Mouse (Mus musculus) forebrain, embryonic 14.5 days (tissue): Measurements from ENCODE around the gene Scgb2a2. TPM values are rescaled to one million over a fixed set of nuclear protein-coding genes. Genes with fewer than 3 reads are reported as not detected.
"Not testable (repeated sequence)": the region's sequence is repeated elsewhere in the genome, so short reads cannot be mapped to it uniquely, and the experiment has no call there.

Experiments used
- ATAC-seq: fragments of 200-750 bp; cut with Nextera tagmentation; 2 replicates; pipeline ENCODE4 v1.8.0; 2017; ENCODE audit warnings: mild to moderate bottlenecking, moderate library complexity
- DNase-seq: peaks from one replicate; pipeline ENCODE4 v3.0.0-alpha.2; 2015; ENCODE audit warnings: low spot score
- H3K27ac ChIP-seq: fragments of 300-500 bp; sonication (generic); 2 replicates; pipeline ENCODE4 v1.5.1; 2014; ENCODE audit warnings: low read depth, mild to moderate bottlenecking, control low read depth, low read length, moderate library complexity
- H3K27me3 ChIP-seq: fragments of 300-500 bp; sonication (generic); replicated peaks from 2 replicates; pipeline ENCODE4 v1.6.1; 2014; ENCODE audit warnings: low read length, control low read depth, mixed read lengths; ENCODE audit not compliant: control insufficient read depth, insufficient read depth
- H3K36me3 ChIP-seq: fragments of 300-500 bp; sonication (generic); 2 replicates; pipeline ENCODE4 v1.6.1; 2014; ENCODE audit warnings: low read length, control low read depth; ENCODE audit not compliant: control insufficient read depth, insufficient read depth
- H3K4me1 ChIP-seq: fragments of 300-500 bp; sonication (generic); 2 replicates; pipeline ENCODE4 v1.6.1; 2014; ENCODE audit warnings: antibody characterized with exemption, low read length, control low read depth; ENCODE audit not compliant: control insufficient read depth, insufficient read depth
- H3K4me2 ChIP-seq: fragments of 300-500 bp; sonication (generic); 2 replicates; pipeline ENCODE4 v1.6.1; 2014; ENCODE audit warnings: mild to moderate bottlenecking, control low read depth, low read length
- H3K4me3 ChIP-seq: fragments of 300-500 bp; sonication (generic); 2 replicates; pipeline ENCODE4 v1.5.1; 2014; ENCODE audit warnings: low read depth, low read length, control low read depth
- H3K9ac ChIP-seq: fragments of 300-500 bp; sonication (generic); 2 replicates; pipeline ENCODE4 v1.6.1; 2014; ENCODE audit warnings: mild to moderate bottlenecking, low read length, control low read depth, moderate library complexity
- H3K9me3 ChIP-seq: fragments of 300-500 bp; sonication (generic); replicated peaks from 2 replicates; pipeline ENCODE4 v1.6.1; 2016; ENCODE audit warnings: low read length, control low read depth, mixed read lengths; ENCODE audit not compliant: control insufficient read depth
- WGBS: fragments of 180-500 bp; shearing (Covaris S2); extraction: QIAGEN DNeasy Blood & Tissue Kit; methylation state at CpG from one replicate; pipeline ENCODE4 v1.1.7; 2014; 5-methylcytosine and 5-hydroxymethylcytosine counted together
- microRNA-seq: library from miRNA; unstranded; fragments of <30 nt; microRNA quantifications from one replicate; pipeline ENCODE4, GENCODE M21; 2016
- polyA plus RNA-seq: library from polyadenylated mRNA; unstranded; fragments of >200 nt; fragmentation: Nextera tagmentation; extraction: Ambion mirVana; gene quantifications from 2 replicates; pipeline ENCODE4 v1.2.1, GENCODE M21; 2014

The Scgb2a2 gene
- polyA plus RNA-seq, 1 experiment from 2014 or later, result not detected

DNA sequence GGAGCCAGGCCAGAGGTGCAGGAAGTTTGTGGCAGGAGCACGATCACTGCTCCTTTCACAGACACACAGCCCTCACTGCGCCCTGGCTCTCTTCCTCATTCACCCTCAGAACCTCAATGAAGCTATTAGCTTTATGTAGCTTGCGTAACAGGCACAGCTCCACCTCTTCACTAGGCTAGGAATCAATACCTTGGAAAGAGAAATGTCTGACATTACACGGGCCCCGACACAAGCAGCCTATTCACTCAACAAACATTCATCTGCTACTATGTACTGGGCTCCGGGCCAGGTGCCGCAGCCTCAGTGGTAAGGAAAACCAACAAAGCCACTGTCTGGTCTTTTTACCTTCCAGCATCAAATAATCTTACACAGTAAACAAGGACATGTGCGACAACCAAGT is 39.4 kb downstream of the Scgb2a2 start:
- Histone ChIP-seq H3K9me3 (no peaks in the 10 kb centered on the region), H3K4me2 (no peak overlapping the region), H3K27ac (no peak overlapping the region), H3K27me3 (no peaks in the 10 kb centered on the region), H3K9ac (no peak overlapping the region), H3K4me3 (no peak overlapping the region), H3K36me3 (peaks cover 66% of the 10 kb centered on the region), H3K4me1 (no peaks in the 10 kb centered on the region)
- DNase-seq, result no peak
- 78% methylated on average over 8 of the region's 8 CpGs for WGBS
- no peak for ATAC-seq

GRCm38 (mm10) chr19:9896067-9896466 is 48.7 kb downstream of the Scgb2a2 start:
- Histone ChIP-seq H3K27ac (no peak overlapping the region), H3K4me2 (no peak overlapping the region), H3K9me3 (no peaks in the 10 kb centered on the region), H3K4me3 (no peak overlapping the region), H3K9ac (no peak overlapping the region), H3K27me3 (no peaks in the 10 kb centered on the region), H3K36me3 (peaks cover 47% of the 10 kb centered on the region), H3K4me1 (peaks cover 19% of the 10 kb centered on the region)
- DNase-seq (no peak), ATAC-seq (no peak)
- WGBS, result 79% methylated on average over 5 of the region's 5 CpGs

- peak overlapping the region; percentile 80 for H3K4me2 ChIP-seq
- no peaks in the 10 kb centered on the region for H3K9me3 ChIP-seq
- 10% methylated on average over 17 of the region's 17 CpGs for WGBS
- H3K4me3 ChIP-seq, result peak overlapping the region; percentile 81
- H3K36me3 ChIP-seq, result peaks cover 22% of the 10 kb centered on the region
- ATAC-seq (no peak), DNase-seq (peak; percentile 19)
- H3K4me1 ChIP-seq, result peaks cover 19% of the 10 kb centered on the region
- H3K27me3 ChIP-seq, result no peaks in the 10 kb centered on the region
- H3K27ac ChIP-seq, result peak overlapping the region; percentile 74; the same call in 1 of the 2 replicates
- peak overlapping the region; percentile 81 for H3K9ac ChIP-seq
Observed at GRCm38 (mm10) chr19:9898339-9899066, 51.1 kb downstream of the Scgb2a2 start.

DNA sequence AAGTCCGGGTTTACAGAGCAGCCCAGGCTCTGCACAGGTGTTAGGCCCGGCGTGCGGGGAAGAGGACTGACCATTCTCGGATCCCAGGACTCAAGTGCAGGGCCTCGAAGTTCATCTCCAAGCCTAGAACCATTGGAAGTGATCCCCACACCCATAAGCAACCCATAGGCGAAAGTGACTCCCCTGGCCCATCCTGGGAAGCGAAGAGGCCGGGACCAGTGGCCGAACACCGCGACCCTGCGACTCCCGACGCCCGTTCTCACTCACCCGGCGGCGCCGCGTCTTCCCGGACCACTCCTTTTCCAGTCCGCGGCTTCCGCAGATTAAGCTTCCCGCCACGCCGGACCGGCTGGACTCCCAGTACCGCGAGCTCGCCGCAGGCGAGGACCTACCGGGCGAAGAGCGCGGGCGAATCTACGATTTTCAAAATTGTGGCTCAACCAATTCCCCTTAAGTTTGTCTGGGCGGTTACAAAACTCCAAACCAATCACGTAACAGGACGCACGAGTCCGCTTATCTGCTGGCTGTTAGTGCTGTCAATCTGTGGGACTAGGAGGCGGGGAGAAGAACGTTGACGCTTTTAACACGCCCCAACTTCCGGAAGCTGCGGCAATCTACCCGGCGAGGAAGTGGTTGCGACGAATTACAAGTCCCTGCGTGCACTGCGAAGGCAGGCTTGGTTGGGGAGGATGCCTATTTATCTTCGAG is 51.9 kb downstream of the Scgb2a2 start, which contains the start of gene Incenp:
TSS of gene Incenp (minus strand) at position 480 of the 708 bp plus-strand sequence.
- Histone ChIP-seq H3K9me3 (no peaks in the 10 kb centered on the region), H3K27me3 (no peaks in the 10 kb centered on the region), H3K4me3 (peak within 1 kb of the TSS; percentile 81), H3K27ac (peak within 1 kb of the TSS; percentile 74), H3K4me2 (peak within 1 kb of the TSS; percentile 80), H3K4me1 (peaks cover 19% of the 10 kb centered on the region), H3K9ac (peak within 1 kb of the TSS; percentile 81), H3K36me3 (peaks cover 15% of the 10 kb centered on the region)
- ATAC-seq, result peak; percentile 99
- peak; percentile 99 for DNase-seq
- WGBS, result under 1% methylated on average over 58 of the region's 58 CpGs

- H3K4me1 ChIP-seq, result peaks cover 19% of the 10 kb centered on the region
- ATAC-seq (peak; percentile 85), DNase-seq (no peak)
- H3K4me3 ChIP-seq, result peak overlapping the region; percentile 81
- peak overlapping the region; percentile 74 for H3K27ac ChIP-seq
- 9% methylated on average over 10 of the region's 10 CpGs for WGBS
- peaks cover 10% of the 10 kb centered on the region for H3K36me3 ChIP-seq
- no peaks in the 10 kb centered on the region for H3K9me3 ChIP-seq
- H3K4me2 ChIP-seq, result peak overlapping the region; percentile 56
- H3K27me3 ChIP-seq, result no peaks in the 10 kb centered on the region
- H3K9ac ChIP-seq, result peak overlapping the region; percentile 42
Observed at GRCm38 (mm10) chr19:9899780-9900146, 52.4 kb downstream of the Scgb2a2 start.

- not testable (repeated sequence) for H3K36me3 ChIP-seq, H3K9ac ChIP-seq, H3K27me3 ChIP-seq, ATAC-seq, H3K4me3 ChIP-seq, H3K4me2 ChIP-seq, H3K27ac ChIP-seq, DNase-seq, H3K9me3 ChIP-seq
- H3K4me1 ChIP-seq, result peaks cover 19% of the 10 kb centered on the region
- WGBS, result 91% methylated on average over 2 of the region's 2 CpGs
Observed at GRCm38 (mm10) chr19:9900696-9901095, 53.3 kb downstream of the Scgb2a2 start.

Small RNA genes within 50 kb of the gene (microRNA-seq; reads per million reads assigned to microRNA genes)
- gene Gm22369, result not detected

Other genes starting within 250 kb of the Scgb2a2 start
- gene Incenp, start 52.0 kb downstream of the Scgb2a2 start, polyA plus RNA-seq, result 39.8 and 41.0 TPM in 2 replicates
- gene Fth1, start 133.0 kb downstream of the Scgb2a2 start, polyA plus RNA-seq, result 1,442 and 1,550 TPM in 2 replicates
- gene Best1, start 154.1 kb downstream of the Scgb2a2 start, polyA plus RNA-seq, result 1.1 and 1.4 TPM in 2 replicates
- gene Rab3il1, start 154.1 kb downstream of the Scgb2a2 start, polyA plus RNA-seq, result 20.6 and 21.5 TPM in 2 replicates
- gene Fads3, start 194.0 kb downstream of the Scgb2a2 start, polyA plus RNA-seq, result 9.6 and 12.5 TPM in 2 replicates